Mouse (Mus musculus): ENCODE results near the gene Tpd52l1. TPM values are rescaled to one million over a fixed set of nuclear protein-coding genes. Genes with fewer than 3 reads are reported as not detected.

Tpd52l1 gene
- polyA plus RNA-seq, 1 experiment from 2014 or later = 33.7 TPM

DNA sequence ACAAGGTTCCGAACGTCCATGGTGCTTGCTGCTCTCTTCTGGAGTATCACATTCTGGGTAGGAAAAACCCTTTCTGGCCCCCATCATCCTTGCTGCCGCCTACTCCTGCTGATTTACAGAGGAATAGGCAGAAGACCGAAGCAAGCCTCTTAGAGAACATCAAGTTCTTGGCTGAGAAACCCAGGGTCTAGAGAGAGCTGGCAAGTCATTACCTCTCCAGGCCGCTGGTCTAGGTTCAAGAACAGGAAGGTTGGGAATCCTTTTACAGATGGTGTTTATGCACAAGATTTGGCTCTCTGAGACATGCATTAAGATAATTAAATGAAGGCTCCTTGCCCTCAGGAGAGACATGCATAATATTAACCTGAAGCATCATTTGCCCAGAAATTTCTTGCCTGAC lies 127.3 kb downstream of the Tpd52l1 start:
- DNase-seq (ENCODE audit: low spot score, missing footprints) = no peak
- H3K4me1 ChIP-seq (ENCODE audit: control insufficient read depth, insufficient read depth, low read length) = no peaks in the 10 kb centered on the region; the same call in 1 of the 2 replicates
- no peaks in the 10 kb centered on the region for H3K36me3 ChIP-seq (ENCODE audit: control insufficient read depth, insufficient read depth, low read length)
- no peak for ATAC-seq (ENCODE audit: low FRiP score)
- no peak overlapping the region for H3K4me3 ChIP-seq (ENCODE audit: low read depth, low read length)
- no peak overlapping the region for H3K9ac ChIP-seq (ENCODE audit: low read length)
- H3K27ac ChIP-seq (ENCODE audit: low read depth, low read length) = no peak overlapping the region
- H3K4me2 ChIP-seq = no peak overlapping the region
- H3K27me3 ChIP-seq (ENCODE audit: control insufficient read depth, insufficient read depth, low read length) = no peaks in the 10 kb centered on the region
- H3K9me3 ChIP-seq (ENCODE audit: control insufficient read depth, low read length) = no peaks in the 10 kb centered on the region
- WGBS = 96% methylated on average over 5 of the region's 5 CpGs

DNA sequence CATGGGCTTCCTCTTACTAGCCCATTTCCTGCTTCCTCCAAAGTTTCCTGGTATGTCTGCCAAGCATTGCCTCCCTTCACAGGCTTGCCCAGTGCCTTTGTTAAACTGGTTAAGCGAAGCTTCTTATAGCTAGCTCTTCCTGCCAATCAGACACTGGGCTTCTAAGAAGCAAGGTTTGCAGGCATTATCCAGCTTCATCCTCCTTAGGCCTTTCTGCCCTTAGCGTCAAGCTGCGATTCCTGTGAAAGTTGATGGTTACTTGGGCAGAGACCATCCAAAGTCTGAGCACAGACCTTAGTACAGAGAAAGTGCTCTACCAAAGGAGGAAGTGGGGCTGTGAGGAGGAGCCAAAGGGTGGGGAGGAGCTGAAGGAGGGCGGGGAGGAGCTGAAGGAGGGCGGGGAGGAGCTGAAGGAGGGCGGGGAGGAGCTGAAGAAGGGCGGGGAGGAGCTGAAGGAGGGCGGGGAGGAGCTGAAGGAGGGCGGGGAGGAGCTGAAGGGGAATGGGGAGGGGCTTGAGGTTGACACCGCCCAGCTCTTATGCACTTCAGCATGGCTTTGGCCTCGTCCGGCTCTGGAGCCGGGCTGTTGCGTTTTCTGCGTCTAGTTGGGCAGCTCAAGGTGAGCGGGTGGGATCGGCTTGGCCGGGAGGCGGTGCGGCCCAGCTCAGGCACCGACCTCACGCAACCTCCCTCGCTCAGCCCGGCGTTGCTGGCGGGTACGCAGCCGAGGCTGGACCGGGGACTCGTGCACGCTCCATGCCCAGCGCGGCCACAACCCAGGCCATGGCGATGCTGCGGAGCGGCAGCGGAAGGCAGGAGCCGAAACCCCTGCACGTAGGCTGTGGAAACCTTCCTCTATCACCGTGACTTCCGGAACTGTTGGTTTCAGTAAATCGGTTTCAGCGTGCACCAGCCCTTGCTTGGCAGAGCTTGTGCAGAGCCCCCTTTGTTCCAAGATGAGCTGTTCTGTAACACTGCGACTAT lies 132.6 kb downstream of the Tpd52l1 start, which contains the start of gene Hddc2:
TSS of gene Hddc2 (plus strand) at position 519 of the 984 bp plus-strand sequence.
- peak within 1 kb of the TSS; percentile 60 for H3K4me3 ChIP-seq (ENCODE audit: low read depth, low read length)
- DNase-seq (ENCODE audit: low spot score, missing footprints) (peak; percentile 99), ATAC-seq (ENCODE audit: low FRiP score) (peak; percentile 97)
- 3% methylated on average over 40 of the region's 44 CpGs for WGBS
- H3K27me3 ChIP-seq (ENCODE audit: control insufficient read depth, insufficient read depth, low read length) = no peaks in the 10 kb centered on the region
- H3K4me2 ChIP-seq = peak within 1 kb of the TSS; percentile 66
- H3K9ac ChIP-seq (ENCODE audit: low read length) = peak within 1 kb of the TSS; percentile 82
- no peaks in the 10 kb centered on the region for H3K36me3 ChIP-seq (ENCODE audit: control insufficient read depth, insufficient read depth, low read length)
- H3K27ac ChIP-seq (ENCODE audit: low read depth, low read length) = peak within 1 kb of the TSS; percentile 72
- no peaks in the 10 kb centered on the region; the same call in 1 of the 2 replicates for H3K4me1 ChIP-seq (ENCODE audit: control insufficient read depth, insufficient read depth, low read length)
- no peaks in the 10 kb centered on the region for H3K9me3 ChIP-seq (ENCODE audit: control insufficient read depth, low read length)

DNA sequence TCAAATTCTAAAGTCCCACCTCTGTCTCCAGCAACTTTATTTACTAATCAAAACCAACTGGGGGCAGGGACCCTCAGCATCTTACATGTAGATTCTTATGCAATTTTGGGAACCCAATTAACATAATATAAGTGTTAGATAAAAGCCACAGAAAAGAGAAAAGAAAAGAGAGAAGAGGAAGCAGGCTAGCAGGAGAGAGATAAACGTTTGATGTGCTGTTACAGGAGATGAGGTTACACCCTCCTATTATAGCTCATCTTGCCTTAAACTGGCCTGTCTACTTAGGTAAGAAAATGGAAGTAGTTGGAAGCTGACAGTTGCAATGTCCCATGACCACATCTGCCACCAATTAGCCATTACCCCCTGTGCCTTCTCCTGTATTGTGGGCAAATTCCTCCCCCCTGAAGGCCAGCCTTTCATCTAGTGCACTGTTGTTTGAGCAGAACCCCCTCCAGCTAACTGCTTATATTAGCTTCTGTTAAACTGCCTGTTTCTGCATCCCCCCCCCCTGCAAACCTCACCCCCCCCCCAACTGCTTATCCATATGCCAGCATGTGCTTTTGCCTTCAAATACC lies 138.6 kb downstream of the Tpd52l1 start:
- no peak overlapping the region for H3K27ac ChIP-seq (ENCODE audit: low read depth, low read length)
- no peak overlapping the region for H3K4me3 ChIP-seq (ENCODE audit: low read depth, low read length)
- DNase-seq (ENCODE audit: low spot score, missing footprints) (no peak), ATAC-seq (ENCODE audit: low FRiP score) (no peak)
- H3K9me3 ChIP-seq (ENCODE audit: control insufficient read depth, low read length) = no peaks in the 10 kb centered on the region
- WGBS = 55% methylated on average over 1 of the region's 1 CpGs
- no peaks in the 10 kb centered on the region for H3K27me3 ChIP-seq (ENCODE audit: control insufficient read depth, insufficient read depth, low read length)
- H3K9ac ChIP-seq (ENCODE audit: low read length) = no peak overlapping the region
- no peak overlapping the region for H3K4me2 ChIP-seq
- H3K4me1 ChIP-seq (ENCODE audit: control insufficient read depth, insufficient read depth, low read length) = no peaks in the 10 kb centered on the region
- H3K36me3 ChIP-seq (ENCODE audit: control insufficient read depth, insufficient read depth, low read length) = no peaks in the 10 kb centered on the region

DNA sequence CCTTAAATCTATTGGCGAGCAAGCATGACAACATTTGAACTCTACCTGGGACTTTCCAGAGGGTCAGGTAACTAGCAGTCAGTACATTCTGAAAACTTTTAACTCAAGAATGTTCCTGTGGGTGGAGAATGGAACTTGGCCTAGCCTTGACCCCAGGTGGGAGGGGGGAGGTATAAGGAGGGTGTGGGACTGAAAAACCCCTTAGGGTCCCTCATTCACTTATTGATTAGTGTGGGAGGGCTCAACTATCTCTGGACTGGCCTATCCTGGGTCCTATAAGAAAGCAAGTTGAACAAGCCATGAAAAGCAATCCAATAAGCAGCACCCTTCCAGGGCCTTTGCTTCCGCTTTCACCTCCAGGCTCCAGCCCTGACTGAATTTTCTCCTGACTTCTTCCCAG lies 142.3 kb downstream of the Tpd52l1 start:
- Histone ChIP-seq H3K4me3 (ENCODE audit: low read depth, low read length) (no peak overlapping the region), H3K9ac (ENCODE audit: low read length) (no peak overlapping the region), H3K27me3 (ENCODE audit: control insufficient read depth, insufficient read depth, low read length) (no peaks in the 10 kb centered on the region), H3K9me3 (ENCODE audit: control insufficient read depth, low read length) (no peaks in the 10 kb centered on the region), H3K36me3 (ENCODE audit: control insufficient read depth, insufficient read depth, low read length) (no peaks in the 10 kb centered on the region), H3K4me1 (ENCODE audit: control insufficient read depth, insufficient read depth, low read length) (no peaks in the 10 kb centered on the region), H3K27ac (ENCODE audit: low read depth, low read length) (no peak overlapping the region), H3K4me2 (no peak overlapping the region)
- WGBS = 89% methylated on average over 2 of the region's 2 CpGs
- DNase-seq (ENCODE audit: low spot score, missing footprints) (no peak), ATAC-seq (ENCODE audit: low FRiP score) (no peak)

DNA sequence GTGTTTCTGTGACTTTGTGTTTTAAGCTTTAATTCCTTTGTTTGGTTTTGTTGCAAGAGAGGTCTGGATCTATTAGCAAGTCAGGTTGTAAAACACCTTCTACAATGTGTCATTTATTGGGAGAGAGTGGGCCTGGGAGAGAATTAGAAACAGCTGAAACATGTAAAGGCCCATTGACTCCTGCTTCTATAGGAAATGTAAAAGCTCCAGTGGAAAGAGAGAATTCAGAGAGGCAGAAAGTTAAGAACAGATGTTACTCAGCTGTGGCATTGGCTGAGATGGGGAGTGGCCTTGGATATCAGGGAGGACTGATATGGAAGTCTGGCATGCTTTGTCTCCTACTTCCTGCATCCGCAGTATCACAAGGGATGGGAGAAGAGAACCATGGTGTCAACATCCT lies 145.5 kb downstream of the Tpd52l1 start:
- no peak overlapping the region for H3K4me2 ChIP-seq
- 76% methylated on average over 1 of the region's 1 CpGs for WGBS
- H3K36me3 ChIP-seq (ENCODE audit: control insufficient read depth, insufficient read depth, low read length) = no peaks in the 10 kb centered on the region
- ATAC-seq (ENCODE audit: low FRiP score) (no peak), DNase-seq (ENCODE audit: low spot score, missing footprints) (no peak)
- no peak overlapping the region for H3K27ac ChIP-seq (ENCODE audit: low read depth, low read length)
- H3K9me3 ChIP-seq (ENCODE audit: control insufficient read depth, low read length) = no peaks in the 10 kb centered on the region
- peaks cover 16% of the 10 kb centered on the region for H3K4me1 ChIP-seq (ENCODE audit: control insufficient read depth, insufficient read depth, low read length)
- no peak overlapping the region for H3K4me3 ChIP-seq (ENCODE audit: low read depth, low read length)
- H3K27me3 ChIP-seq (ENCODE audit: control insufficient read depth, insufficient read depth, low read length) = no peaks in the 10 kb centered on the region
- H3K9ac ChIP-seq (ENCODE audit: low read length) = no peak overlapping the region

DNA sequence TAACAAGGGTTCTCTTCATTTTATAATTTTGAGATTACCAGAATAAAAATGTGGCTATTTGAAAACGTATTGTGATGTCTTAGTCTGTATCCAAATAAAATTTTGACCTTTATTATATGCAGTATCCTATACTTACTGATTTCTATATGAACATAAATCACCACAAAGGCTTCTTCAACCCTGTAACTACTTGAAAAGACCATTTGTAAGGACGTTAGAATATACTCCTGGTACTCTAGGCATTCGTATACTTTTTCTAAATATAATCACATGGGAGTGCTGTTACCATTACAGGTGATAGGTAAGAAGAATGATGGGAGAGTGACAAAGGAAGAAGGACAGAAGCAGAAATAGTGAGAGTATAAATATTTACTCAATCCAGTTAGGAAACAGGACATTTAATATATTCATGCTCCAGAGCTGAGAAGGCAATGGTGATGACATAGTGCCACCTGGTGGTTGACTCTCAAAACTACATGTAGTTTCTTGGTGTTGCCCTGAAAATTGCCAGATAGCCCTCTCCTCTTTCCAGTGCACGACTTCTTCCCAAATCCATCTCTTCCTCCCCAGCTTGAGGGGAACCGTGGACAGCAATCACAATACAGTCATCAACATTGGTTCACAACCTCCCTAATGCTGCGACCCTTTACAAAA lies 146.7 kb downstream of the Tpd52l1 start:
- H3K27ac ChIP-seq (ENCODE audit: low read depth, low read length) = no peak overlapping the region
- H3K9ac ChIP-seq (ENCODE audit: low read length) = no peak overlapping the region
- H3K4me1 ChIP-seq (ENCODE audit: control insufficient read depth, insufficient read depth, low read length) = peaks cover 16% of the 10 kb centered on the region
- no peaks in the 10 kb centered on the region for H3K36me3 ChIP-seq (ENCODE audit: control insufficient read depth, insufficient read depth, low read length)
- peak; percentile 54 for ATAC-seq (ENCODE audit: low FRiP score)
- no peaks in the 10 kb centered on the region for H3K9me3 ChIP-seq (ENCODE audit: control insufficient read depth, low read length)
- no peak overlapping the region for H3K4me2 ChIP-seq
- no peak overlapping the region for H3K4me3 ChIP-seq (ENCODE audit: low read depth, low read length)
- peak; percentile 95 for DNase-seq (ENCODE audit: low spot score, missing footprints)
- H3K27me3 ChIP-seq (ENCODE audit: control insufficient read depth, insufficient read depth, low read length) = no peaks in the 10 kb centered on the region
- 43% methylated on average over 6 of the region's 6 CpGs for WGBS

DNA sequence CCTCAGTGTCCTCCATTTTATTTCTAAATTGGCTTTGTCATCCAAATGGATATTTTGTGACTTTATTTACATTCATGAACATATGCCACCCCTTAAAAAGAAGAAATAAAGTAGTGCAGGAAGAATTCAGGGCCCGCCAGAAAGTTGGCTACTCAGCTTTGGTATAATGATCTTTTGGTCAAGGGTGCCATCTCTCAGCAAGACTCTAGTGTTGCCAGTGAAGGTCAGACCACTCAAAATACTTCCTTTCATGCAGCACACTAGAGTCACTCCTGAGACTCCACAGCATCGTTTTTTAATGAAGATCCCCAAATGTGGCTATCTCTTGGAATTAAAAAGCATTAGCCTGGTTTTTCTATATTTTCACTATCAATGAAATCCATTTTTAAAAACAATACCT lies 147.5 kb downstream of the Tpd52l1 start:
- Histone ChIP-seq H3K27ac (ENCODE audit: low read depth, low read length) (no peak overlapping the region), H3K36me3 (ENCODE audit: control insufficient read depth, insufficient read depth, low read length) (no peaks in the 10 kb centered on the region), H3K9ac (ENCODE audit: low read length) (no peak overlapping the region), H3K4me1 (ENCODE audit: control insufficient read depth, insufficient read depth, low read length) (peaks cover 16% of the 10 kb centered on the region), H3K4me2 (no peak overlapping the region), H3K4me3 (ENCODE audit: low read depth, low read length) (no peak overlapping the region), H3K27me3 (ENCODE audit: control insufficient read depth, insufficient read depth, low read length) (no peaks in the 10 kb centered on the region), H3K9me3 (ENCODE audit: control insufficient read depth, low read length) (no peaks in the 10 kb centered on the region)
- DNase-seq (ENCODE audit: low spot score, missing footprints) (no peak), ATAC-seq (ENCODE audit: low FRiP score) (no peak)
- 52% methylated on average over 2 of the region's 2 CpGs for WGBS

DNA sequence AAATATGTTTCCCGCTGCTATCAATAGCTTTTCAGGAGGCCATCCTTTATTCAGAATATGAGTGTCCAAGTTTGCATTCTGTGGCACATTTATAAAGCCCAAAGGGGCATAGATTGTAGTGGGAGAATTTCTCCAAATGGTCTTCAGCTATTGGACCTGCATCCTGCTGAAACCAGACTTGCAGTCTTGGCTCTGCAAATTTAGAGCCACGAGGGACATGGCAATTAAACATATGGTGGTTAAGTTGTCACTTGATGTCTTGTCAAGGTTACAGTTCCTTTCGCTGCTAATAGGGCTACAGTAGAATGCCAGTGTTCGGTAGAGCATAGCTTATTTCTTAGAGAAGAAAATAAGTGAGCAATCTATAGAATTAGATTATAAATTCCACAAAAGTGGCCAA lies 148.7 kb downstream of the Tpd52l1 start:
- no peak for ATAC-seq (ENCODE audit: low FRiP score)
- Histone ChIP-seq H3K9ac (ENCODE audit: low read length) (no peak overlapping the region), H3K9me3 (ENCODE audit: control insufficient read depth, low read length) (no peaks in the 10 kb centered on the region), H3K27ac (ENCODE audit: low read depth, low read length) (no peak overlapping the region), H3K36me3 (ENCODE audit: control insufficient read depth, insufficient read depth, low read length) (no peaks in the 10 kb centered on the region), H3K4me3 (ENCODE audit: low read depth, low read length) (no peak overlapping the region), H3K4me2 (no peak overlapping the region), H3K27me3 (ENCODE audit: control insufficient read depth, insufficient read depth, low read length) (no peaks in the 10 kb centered on the region), H3K4me1 (ENCODE audit: control insufficient read depth, insufficient read depth, low read length) (peaks cover 16% of the 10 kb centered on the region)
- no peak for DNase-seq (ENCODE audit: low spot score, missing footprints)
- WGBS = 78% methylated on average over 4 of the region's 4 CpGs

DNA sequence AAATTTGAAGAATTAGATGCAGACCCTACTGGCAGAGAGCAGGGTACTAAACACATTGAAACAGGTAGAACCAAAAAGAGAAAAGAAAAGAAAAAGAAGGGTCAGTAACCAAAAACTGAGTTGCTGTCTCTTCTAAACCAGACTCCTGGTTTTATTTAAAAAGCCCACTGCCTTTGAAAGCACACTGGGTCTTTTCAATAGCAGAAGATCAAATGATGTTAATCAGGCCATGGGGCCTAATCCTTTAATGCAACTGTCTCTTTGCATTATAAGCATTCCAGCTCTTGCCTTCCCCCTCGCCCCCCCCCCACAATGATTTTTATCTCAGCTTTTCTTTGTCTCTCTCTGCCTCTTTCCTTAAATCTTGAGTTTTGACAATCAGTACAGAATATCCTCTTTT lies 149.3 kb downstream of the Tpd52l1 start:
- no peaks in the 10 kb centered on the region for H3K9me3 ChIP-seq (ENCODE audit: control insufficient read depth, low read length)
- no peak overlapping the region for H3K4me3 ChIP-seq (ENCODE audit: low read depth, low read length)
- ATAC-seq (ENCODE audit: low FRiP score) = peak; percentile 65
- no peak overlapping the region for H3K9ac ChIP-seq (ENCODE audit: low read length)
- 18% methylated on average over 1 of the region's 1 CpGs for WGBS
- peak; percentile 85 for DNase-seq (ENCODE audit: low spot score, missing footprints)
- no peaks in the 10 kb centered on the region for H3K36me3 ChIP-seq (ENCODE audit: control insufficient read depth, insufficient read depth, low read length)
- H3K4me2 ChIP-seq = no peak overlapping the region
- peaks cover 16% of the 10 kb centered on the region for H3K4me1 ChIP-seq (ENCODE audit: control insufficient read depth, insufficient read depth, low read length)
- H3K27me3 ChIP-seq (ENCODE audit: control insufficient read depth, insufficient read depth, low read length) = no peaks in the 10 kb centered on the region
- H3K27ac ChIP-seq (ENCODE audit: low read depth, low read length) = no peak overlapping the region

Measured in midbrain, embryonic 11.5 days (tissue).